Mouse (Mus musculus) kidney, adult 2 months (tissue): Measurements from ENCODE around the gene Fbxo30.

Experiments
- CTCF ChIP-seq: fragments of 200-500 bp; conservative IDR thresholded peaks from 2 replicates; pipeline ENCODE4 v1.5.1; 2011; ENCODE audit warnings: low read depth, mild to moderate bottlenecking, control low read depth, low read length, moderate library complexity, mixed read lengths; ENCODE audit not compliant: insufficient read depth, insufficient read length
- POLR2A ChIP-seq: fragments of 200-500 bp; IDR thresholded peaks from one replicate; pipeline ENCODE4 v1.6.1; 2011; ENCODE audit warnings: low read depth, low read length, control low read depth

- no peak for TF ChIP-seq POLR2A
- no peak for TF ChIP-seq CTCF
Observed at GRCm38 (mm10) chr10:11323202-11323898, 42.2 kb downstream of the Fbxo30 start.
